Mouse (Mus musculus) CD8-positive naive resting alpha-beta T cell, adult 2 months (primary cell): ENCODE measurements around the gene Coq4.

Source experiments
- DNase-seq, 2 experiments: peaks; one replicate each; pipeline ENCODE4 v3.0.0; 2022; ENCODE audit warnings: low read depth in 2 of 2, low spot score in 2 of 2

The Coq4 gene

GRCm38 (mm10) chr2:29845636-29846035, 58.3 kb downstream of the Coq4 start:
- DNase-seq: no peak

GRCm38 (mm10) chr2:29846061-29846853, 59.0 kb downstream of the Coq4 start:
- no peak for DNase-seq

GRCm38 (mm10) chr2:29846911-29847310, 59.6 kb downstream of the Coq4 start:
- no peak for DNase-seq
